ENCODE assay signal across 14 mouse cellular contexts in genomic region chr4:118229035-118229770, GRCm38 (mm10). TPM values are rescaled to one million over a fixed set of nuclear protein-coding genes. Genes with fewer than 3 reads are reported as not detected.
A peak's percentile ranks its signal among the peaks of the same experiment; 100 is the strongest.
DNase-seq lines count a peak whose midpoint lies in the region; ATAC-seq lines count a peak whose summit lies in the region.
"Had no signal": no experiment of that assay in that cellular context is flagged by ENCODE, and none has a peak within 500 bp of the region (broad histone marks: within the 10 kb centered on the region; RNA-seq: fewer than 3 reads in every experiment).

No protein-coding gene starts in this region.

- no peak overlapping the region for H3K4me2 ChIP-seq in forebrain, embryonic 11.5 days (ENCODE audit: low read depth, low read length, severe bottlenecking)
- no peak overlapping the region for H3K4me2 ChIP-seq in forebrain, embryonic 15.5 days (replicated peaks)
- no peak overlapping the region for H3K4me2 ChIP-seq in neural tube, embryonic 12.5 days (replicated peaks)
- H3K4me2 ChIP-seq in stomach, embryonic 16.5 days (ENCODE audit: low read depth, low read length), result no peak overlapping the region
- H3K4me2 ChIP-seq: heart, embryonic 11.5 days; liver, embryonic 15.5 days; neural tube, embryonic 13.5 days had no signal

- H3K9ac ChIP-seq in forebrain, embryonic 11.5 days (ENCODE audit: low read length), result no peak overlapping the region
- no peak overlapping the region for H3K9ac ChIP-seq in forebrain, embryonic 15.5 days (replicated peaks)
- no peak overlapping the region for H3K9ac ChIP-seq in neural tube, embryonic 12.5 days
- no peak overlapping the region for H3K9ac ChIP-seq in stomach, embryonic 16.5 days (ENCODE audit: low read length)
- H3K9ac ChIP-seq: liver, embryonic 15.5 days; neural tube, embryonic 13.5 days had no signal

- DNase-seq in forebrain, embryonic 11.5 days (ENCODE audit: low spot score), result no peak
- DNase-seq in neural tube, embryonic 10.5 days (ENCODE audit: extremely low spot score, low spot score), result no peak
- peak; percentile 83 to 88 for DNase-seq in lung, adult 18-20 months
- no peak for DNase-seq in left cerebral cortex, adult 18-20 months (ENCODE audit: low spot score in 2 of 2)
- no peak for DNase-seq in gastrocnemius, adult 18-20 months (ENCODE audit: low spot score)
- DNase-seq: B cell, adult 2 months; cerebellum, adult 2 months; kidney, postnatal 25 days had no signal

- peaks cover 22% of the 10 kb centered on the region; the same call in 1 of the 2 replicates for H3K36me3 ChIP-seq in forebrain, embryonic 11.5 days (ENCODE audit: control insufficient read depth, insufficient read depth, low read length)
- peaks cover 61% of the 10 kb centered on the region for H3K36me3 ChIP-seq in forebrain, embryonic 15.5 days
- peaks cover 88% of the 10 kb centered on the region for H3K36me3 ChIP-seq in neural tube, embryonic 12.5 days
- 0 out of 2 replicates have a peak, but pooled peaks cover 10% of the 10 kb centered on the region for H3K36me3 ChIP-seq in stomach, embryonic 16.5 days (ENCODE audit: control insufficient read depth, insufficient read depth, low read length)

- no peaks in the 10 kb centered on the region for H3K4me1 ChIP-seq in forebrain, embryonic 11.5 days (replicated peaks; ENCODE audit: control insufficient read depth, insufficient read depth, low read length)
- no peaks in the 10 kb centered on the region for H3K4me1 ChIP-seq in forebrain, embryonic 15.5 days
- H3K4me1 ChIP-seq in neural tube, embryonic 12.5 days, result no peaks in the 10 kb centered on the region; the same call in 1 of the 2 replicates
- no peaks in the 10 kb centered on the region for H3K4me1 ChIP-seq in stomach, embryonic 16.5 days (ENCODE audit: control insufficient read depth, insufficient read depth, low read length)

- ATAC-seq in forebrain, embryonic 11.5 days (replicated peaks; ENCODE audit: low FRiP score), result peak; percentile 33; the same call in 1 of the 2 replicates
- no peak for ATAC-seq in forebrain, embryonic 15.5 days (replicated peaks)
- ATAC-seq in neural tube, embryonic 12.5 days (ENCODE audit: low FRiP score, low read depth), result peak; percentile 46; the same call in 1 of the 2 replicates
- no peak for ATAC-seq in stomach, embryonic 16.5 days (ENCODE audit: insufficient read depth, low FRiP score)

- H3K9me3 ChIP-seq in forebrain, embryonic 11.5 days (ENCODE audit: control insufficient read depth, low read length), result no peaks in the 10 kb centered on the region
- H3K9me3 ChIP-seq in forebrain, embryonic 15.5 days, result no peaks in the 10 kb centered on the region
- H3K9me3 ChIP-seq in neural tube, embryonic 12.5 days, result no peaks in the 10 kb centered on the region
- H3K9me3 ChIP-seq in stomach, embryonic 16.5 days (replicated peaks; ENCODE audit: control insufficient read depth, low read length), result no peaks in the 10 kb centered on the region
- H3K9me3 ChIP-seq: liver, embryonic 15.5 days; neural tube, embryonic 13.5 days had no signal

- H3K4me3 ChIP-seq in forebrain, embryonic 11.5 days (ENCODE audit: low read depth, low read length), result no peak overlapping the region
- H3K4me3 ChIP-seq in forebrain, embryonic 15.5 days, result no peak overlapping the region
- H3K4me3 ChIP-seq in neural tube, embryonic 12.5 days, result no peak overlapping the region
- no peak overlapping the region for H3K4me3 ChIP-seq in stomach, embryonic 16.5 days (replicated peaks; ENCODE audit: low read length)
- H3K4me3 ChIP-seq: liver, embryonic 15.5 days; neural tube, embryonic 13.5 days had no signal

- no peak overlapping the region for H3K27ac ChIP-seq in forebrain, embryonic 11.5 days (ENCODE audit: low read depth, low read length)
- H3K27ac ChIP-seq in forebrain, embryonic 15.5 days (replicated peaks), result no peak overlapping the region
- peak overlapping the region; percentile 6; the same call in 1 of the 2 replicates for H3K27ac ChIP-seq in neural tube, embryonic 12.5 days
- H3K27ac ChIP-seq in stomach, embryonic 16.5 days (ENCODE audit: low read length), result 0 out of 2 replicates have a peak overlapping the region, but pooled peaks have one; percentile 11
- H3K27ac ChIP-seq: liver, embryonic 15.5 days; neural tube, embryonic 13.5 days had no signal

- H3K27me3 ChIP-seq in forebrain, embryonic 11.5 days (ENCODE audit: control insufficient read depth, insufficient read depth, low read length), result no peaks in the 10 kb centered on the region
- H3K27me3 ChIP-seq in forebrain, embryonic 15.5 days, result no peaks in the 10 kb centered on the region
- no peaks in the 10 kb centered on the region for H3K27me3 ChIP-seq in neural tube, embryonic 12.5 days (replicated peaks)
- H3K27me3 ChIP-seq in stomach, embryonic 16.5 days (ENCODE audit: control insufficient read depth, insufficient read depth, low read length), result no peaks in the 10 kb centered on the region
- H3K27me3 ChIP-seq: liver, embryonic 15.5 days; neural tube, embryonic 13.5 days had no signal

- 68% methylated on average over 6 of the region's 6 CpGs for WGBS in forebrain, embryonic 11.5 days
- 81% methylated on average over 6 of the region's 6 CpGs for WGBS in forebrain, embryonic 15.5 days
- whole genome bisulfite sequencing in neural tube, embryonic 12.5 days, result 65% methylated on average over 6 of the region's 6 CpGs
- 62% methylated on average over 6 of the region's 6 CpGs for WGBS in stomach, embryonic 16.5 days

RNA-seq across cellular contexts. Expression of gene Kdm4a, which starts 49.4 kb away (rescaled TPM):
- polyA plus RNA-seq in forebrain, embryonic 11.5 days (2014; fragmentation: Nextera tagmentation; extraction: Ambion mirVana), result 62.3 and 67.9 TPM in 2 replicates
- 62.9 and 63.8 TPM in 2 replicates for polyA plus RNA-seq in forebrain, embryonic 15.5 days (2015; fragmentation: Nextera tagmentation; extraction: Ambion mirVana)
- polyA plus RNA-seq in neural tube, embryonic 12.5 days (2016; fragmentation: Nextera tagmentation; extraction: Ambion mirVana), result 55.1 and 62.3 TPM in 2 replicates
- 27.1 and 28.6 TPM in 2 replicates for polyA plus RNA-seq in stomach, embryonic 16.5 days (2015; fragmentation: Nextera tagmentation; extraction: Ambion mirVana)
- 10 to 100 TPM; 36.2 to 38.2 TPM for total RNA-seq in left cerebral cortex, adult 18-20 months (2021)
- total RNA-seq in gastrocnemius, adult 18-20 months (2021), result 10 to 100 TPM; 18.0 to 18.8 TPM

Comparison
In these comparisons a context has a peak if more than half of its experiments do, and no peak if none do; other contexts are left out.
1. ATAC-seq: peak in forebrain, embryonic 11.5 days (single experiment) and neural tube, embryonic 12.5 days (single experiment); none in forebrain, embryonic 15.5 days (single experiment) and stomach, embryonic 16.5 days (single experiment).
2. DNase-seq: peak in lung, adult 18-20 months (2 of 2); none in forebrain, embryonic 11.5 days (single experiment), neural tube, embryonic 10.5 days (single experiment), left cerebral cortex, adult 18-20 months (0 of 2) and gastrocnemius, adult 18-20 months (single experiment).
3. H3K27ac ChIP-seq: peak in neural tube, embryonic 12.5 days (single experiment) and stomach, embryonic 16.5 days (single experiment); none in forebrain, embryonic 11.5 days (single experiment) and forebrain, embryonic 15.5 days (single experiment).